Mouse (Mus musculus) kidney, adult 11 months (tissue): ENCODE measurements around the gene Gm44511.
A peak's percentile ranks its signal among the peaks of the same experiment; 100 is the strongest.
"Not testable (repeated sequence)": the region's sequence is repeated elsewhere in the genome, so short reads cannot be mapped to it uniquely, and the experiment has no call there.

Experiments
- DNase-seq: peaks from one replicate; pipeline ENCODE4 v3.0.0; 2022

The Gm44511 gene

GRCm38 (mm10) chr6:128759221-128759950 is 66.7 kb downstream of the Gm44511 start:
- peak; percentile 3 for DNase-seq

- DNase-seq: not testable (repeated sequence)
Observed at GRCm38 (mm10) chr6:128755402-128755763, 70.7 kb downstream of the Gm44511 start.

- DNase-seq: not testable (repeated sequence)
Observed at GRCm38 (mm10) chr6:128754748-128755401, 71.2 kb downstream of the Gm44511 start.

GRCm38 (mm10) chr6:128754265-128754664 is 71.8 kb downstream of the Gm44511 start:
- not testable (repeated sequence) for DNase-seq

- DNase-seq: peak; percentile 77
Observed at GRCm38 (mm10) chr6:128753610-128754224, 72.4 kb downstream of the Gm44511 start.

- DNase-seq: not testable (repeated sequence)
Observed at GRCm38 (mm10) chr6:128747006-128747405, 79.1 kb downstream of the Gm44511 start.

- DNase-seq: no peak
Observed at GRCm38 (mm10) chr6:128737445-128737844, 88.7 kb downstream of the Gm44511 start.

GRCm38 (mm10) chr6:128736100-128736499 is 90.0 kb downstream of the Gm44511 start:
- DNase-seq: no peak

- DNase-seq: no peak
Observed at GRCm38 (mm10) chr6:128734896-128735295, 91.2 kb downstream of the Gm44511 start.

- no peak for DNase-seq
Observed at GRCm38 (mm10) chr6:128733908-128734679, 92.0 kb downstream of the Gm44511 start.

GRCm38 (mm10) chr6:128732032-128732431 is 94.1 kb downstream of the Gm44511 start:
- DNase-seq: no peak
